Mouse (Mus musculus) stomach, adult 2 months (tissue): Measurements from ENCODE around the gene Kdelc2. TPM values are rescaled to one million over a fixed set of nuclear protein-coding genes. Genes with fewer than 3 reads are reported as not detected.

Experiments
- polyA plus RNA-seq: library from polyadenylated mRNA; depleted of rRNA; stranded (reverse); fragments of >200 nt; gene quantifications from 2 replicates; pipeline ENCODE4 v1.2.3, GENCODE M21; 2012; rRNA removed

Kdelc2 gene
- polyA plus RNA-seq, result 3.1 and 3.7 TPM in 2 replicates

GRCm38 (mm10) chr9:53383951-53384866 lies at the start of gene Kdelc2:
Gene Kdelc2 (plus strand): TSS chr9:53384025.

GRCm38 (mm10) chr9:53402291-53402711 lies 18.5 kb downstream of the Kdelc2 start, which contains the start of gene 4930550C14Rik:
Gene 4930550C14Rik (plus strand): TSS chr9:53402325.

Other genes with a start within 250 kb of the Kdelc2 start
- 0.05 and 0.08 TPM in 2 replicates for gene Ddx10, start 136.0 kb upstream of the Kdelc2 start, polyA plus RNA-seq
- 0.39 and 0.81 TPM in 2 replicates for gene Exph5, start 82.4 kb upstream of the Kdelc2 start, polyA plus RNA-seq
- gene 4930550C14Rik, start 18.3 kb downstream of the Kdelc2 start, polyA plus RNA-seq, result 0.02 and 0.05 TPM in 2 replicates
- gene Atm, start 152.7 kb downstream of the Kdelc2 start, polyA plus RNA-seq, result 0.16 and 0.70 TPM in 2 replicates
- 0.24 and 0.48 TPM in 2 replicates for gene Npat, start 153.0 kb downstream of the Kdelc2 start, polyA plus RNA-seq
- gene Acat1, start 226.4 kb downstream of the Kdelc2 start, polyA plus RNA-seq, result 11.3 and 13.3 TPM in 2 replicates